9 mouse cellular contexts compared by ENCODE assay signal in genomic region chr6:108098171-108098845, GRCm38 (mm10). TPM values are rescaled to one million over a fixed set of nuclear protein-coding genes. Genes with fewer than 3 reads are reported as not detected.
DNase-seq lines count a peak whose midpoint lies in the region; ATAC-seq and TF ChIP-seq lines count a peak whose summit lies in the region.
"Had no signal": no experiment of that assay in that cellular context is flagged by ENCODE, and none has a peak within 500 bp of the region (broad histone marks: within the 10 kb centered on the region; RNA-seq: fewer than 3 reads in every experiment).

No protein-coding gene starts in this region.

- H3K79me2 ChIP-seq in CH12.LX (replicated peaks; ENCODE audit: control insufficient read depth, extremely low read depth, insufficient read depth, poor library complexity, severe bottlenecking) = no peaks in the 10 kb centered on the region

- TF ChIP-seq RAD21 in CH12.LX (IDR thresholded peaks at IDR 0.05; ENCODE audit: low read depth, low read length) = peak; percentile 99

- 19% methylated on average over 9 of the region's 9 CpGs for WGBS in hindbrain, embryonic 10.5 days
- whole genome bisulfite sequencing in lung, postnatal 0 days = 15% methylated on average over 9 of the region's 9 CpGs
- WGBS in thymus, adult 2 months = 8% methylated on average over 9 of the region's 9 CpGs

- H3K27ac ChIP-seq in CH12.LX (ENCODE audit: insufficient read depth, low read depth) = no peak overlapping the region
- H3K27ac ChIP-seq in hindbrain, embryonic 10.5 days = peak overlapping the region; percentile 50; the same call in 1 of the 2 replicates
- H3K27ac ChIP-seq in layer of hippocampus, adult 2 months = no peak overlapping the region
- H3K27ac ChIP-seq in lung, postnatal 0 days (ENCODE audit: low read length) = no peak overlapping the region
- no peak overlapping the region for H3K27ac ChIP-seq in thymus, adult 2 months (ENCODE audit: control insufficient read depth, insufficient read depth, low read length)
- H3K27ac ChIP-seq: embryonic facial prominence, embryonic 13.5 days had no signal

- in situ Hi-C loops in CH12.LX (cut with MboI; ENCODE audit: low pct_ligation_motif_present, low pct_unique_long_range_greater_than_20kb, low sequenced_read_pairs) = no loop called here

- H3K9ac ChIP-seq in CH12.LX (ENCODE audit: insufficient read depth, low read depth) = peak overlapping the region; percentile 40
- H3K9ac ChIP-seq in lung, postnatal 0 days (replicated peaks; ENCODE audit: low read depth) = no peak overlapping the region
- H3K9ac ChIP-seq: embryonic facial prominence, embryonic 13.5 days had no signal

- TF ChIP-seq CTCF in CH12.LX (conservative IDR thresholded peaks at IDR 0.05 in 1 of 2, IDR thresholded peaks at IDR 0.05 in 1 of 2; ENCODE audit: low read depth in 2 of 2, low read length in 2 of 2) = peak; percentile 32 to 95; a peak in 3 of 4 replicates
- TF ChIP-seq CTCF in layer of hippocampus, adult 2 months (conservative IDR thresholded peaks at IDR 0.05) = peak; percentile 92
- TF ChIP-seq CTCF in lung, postnatal 0 days (IDR thresholded peaks at IDR 0.05) = peak; percentile 83
- TF ChIP-seq CTCF in thymus, adult 2 months (IDR thresholded peaks at IDR 0.05; ENCODE audit: borderline replicate concordance, control insufficient read depth, extremely low read depth, insufficient read depth, low read length, poor library complexity) = no peak

- no peak for TF ChIP-seq POLR2A in CH12.LX (IDR thresholded peaks at IDR 0.05; ENCODE audit: low read depth, low read length)
- TF ChIP-seq POLR2A in thymus, adult 2 months (IDR thresholded peaks at IDR 0.05; ENCODE audit: control insufficient read depth, extremely low read depth, insufficient read depth, low read length, poor library complexity) = no peak

- peaks cover 2 to 10% of the 10 kb centered on the region in 2 experiments; a peak in 2 of 4 replicates for H3K4me1 ChIP-seq in CH12.LX (ENCODE audit: control insufficient read depth in 1 of 2, insufficient read depth in 2 of 2)
- peaks cover 7% of the 10 kb centered on the region; the same call in 1 of the 2 replicates for H3K4me1 ChIP-seq in hindbrain, embryonic 10.5 days (replicated peaks)
- H3K4me1 ChIP-seq in lung, postnatal 0 days (ENCODE audit: insufficient read depth, low read depth, low read length) = no peaks in the 10 kb centered on the region
- H3K4me1 ChIP-seq in thymus, adult 2 months (replicated peaks; ENCODE audit: control insufficient read depth, insufficient read depth, low read length) = no peaks in the 10 kb centered on the region

- H3K4me3 ChIP-seq in CH12.LX (replicated peaks in 1 of 3; ENCODE audit: low read depth in 2 of 3, low read length in 2 of 3, poor library complexity in 1 of 3) = no peak overlapping the region
- H3K4me3 ChIP-seq in hindbrain, embryonic 10.5 days = no peak overlapping the region
- H3K4me3 ChIP-seq in layer of hippocampus, adult 2 months = peak overlapping the region; percentile 38
- H3K4me3 ChIP-seq in lung, postnatal 0 days (ENCODE audit: low read depth, low read length) = no peak overlapping the region
- H3K4me3 ChIP-seq in thymus, adult 2 months (ENCODE audit: control insufficient read depth, insufficient read depth, low read length) = no peak overlapping the region
- H3K4me3 ChIP-seq: embryonic facial prominence, embryonic 13.5 days had no signal

- peak overlapping the region; percentile 55 for H3K4me2 ChIP-seq in CH12.LX (ENCODE audit: insufficient read depth, low read depth, poor library complexity, severe bottlenecking)
- H3K4me2 ChIP-seq in lung, postnatal 0 days (replicated peaks; ENCODE audit: low read depth, low read length) = no peak overlapping the region
- H3K4me2 ChIP-seq: embryonic facial prominence, embryonic 13.5 days had no signal

- peak; percentile 89 for DNase-seq in CH12.LX (ENCODE audit: extremely low read depth)
- peak; percentile 47 for DNase-seq in brain, embryonic 18.5 days (ENCODE audit: low read depth, low spot score)
- peak; percentile 78 for DNase-seq in forelimb bud, embryonic 11.5 days (ENCODE audit: low read depth, low spot score)
- DNase-seq in hindbrain, embryonic 10.5 days (ENCODE audit: low spot score) = peak; percentile 55
- peak; percentile 50 to 62 for DNase-seq in layer of hippocampus, adult 2 months (ENCODE audit: low spot score in 2 of 2)
- DNase-seq in lung, postnatal 0 days (ENCODE audit: low spot score) = peak; percentile 95
- DNase-seq in ovary, postnatal 10 days (ENCODE audit: low spot score) = peak; percentile 15
- peak; percentile 52 for DNase-seq in thymus, adult 2 months

- H3K27me3 ChIP-seq in CH12.LX (replicated peaks) = no peaks in the 10 kb centered on the region
- H3K27me3 ChIP-seq in hindbrain, embryonic 10.5 days (ENCODE audit: insufficient read depth, poor library complexity, severe bottlenecking) = no peaks in the 10 kb centered on the region
- no peaks in the 10 kb centered on the region for H3K27me3 ChIP-seq in lung, postnatal 0 days (replicated peaks; ENCODE audit: insufficient read depth, low read length)
- H3K27me3 ChIP-seq in thymus, adult 2 months (ENCODE audit: control insufficient read depth, insufficient read depth, low read length) = no peaks in the 10 kb centered on the region
- H3K27me3 ChIP-seq: embryonic facial prominence, embryonic 13.5 days had no signal

- peaks cover 0 to 8% of the 10 kb centered on the region in 2 experiments for H3K36me3 ChIP-seq in CH12.LX (replicated peaks in 1 of 2; ENCODE audit: control insufficient read depth in 1 of 2, insufficient read depth in 1 of 2, low read length in 1 of 2)
- no peaks in the 10 kb centered on the region for H3K36me3 ChIP-seq in hindbrain, embryonic 10.5 days
- H3K36me3 ChIP-seq in lung, postnatal 0 days (ENCODE audit: insufficient read depth, low read length) = no peaks in the 10 kb centered on the region
- H3K36me3 ChIP-seq in thymus, adult 2 months (ENCODE audit: control insufficient read depth, insufficient read depth, low read length) = no peaks in the 10 kb centered on the region
- H3K36me3 ChIP-seq: embryonic facial prominence, embryonic 13.5 days had no signal

- dilution Hi-C loops in CH12.LX (cut with MboI; ENCODE audit: extremely low pct_ligation_motif_present, extremely low pct_unique_long_range_greater_than_20kb, low sequenced_read_pairs) = no loop called here

- TF ChIP-seq EP300 in CH12.LX (IDR thresholded peaks at IDR 0.05; ENCODE audit: low read length) = no peak
- no peak for TF ChIP-seq EP300 in lung, postnatal 0 days (IDR thresholded peaks at IDR 0.05)

- no peaks in the 10 kb centered on the region for H3K9me3 ChIP-seq in CH12.LX (replicated peaks; ENCODE audit: low read length)
- H3K9me3 ChIP-seq in hindbrain, embryonic 10.5 days = no peaks in the 10 kb centered on the region
- H3K9me3 ChIP-seq in lung, postnatal 0 days (ENCODE audit: low read length) = no peaks in the 10 kb centered on the region
- H3K9me3 ChIP-seq: embryonic facial prominence, embryonic 13.5 days had no signal

- peak; percentile 84 for ATAC-seq in lung, postnatal 0 days

TF ChIP-seq in CH12.LX, 34 proteins besides CTCF, POLR2A, EP300 and RAD21 (continues in another document):
- TF ChIP-seq KAT2A (IDR thresholded peaks at IDR 0.05; ENCODE audit: insufficient replicate concordance, low read length) = no peak
- no peak for TF ChIP-seq TCF12 (IDR thresholded peaks at IDR 0.05; ENCODE audit: low read depth, low read length)
- no peak for TF ChIP-seq MAFK (IDR thresholded peaks at IDR 0.05; ENCODE audit: insufficient replicate concordance, low read length)
- TF ChIP-seq ZKSCAN1 (IDR thresholded peaks at IDR 0.05; ENCODE audit: borderline replicate concordance, low read depth, low read length) = no peak
- peak; percentile 81 for TF ChIP-seq MYC (IDR thresholded peaks at IDR 0.05; ENCODE audit: low read depth, low read length)
- TF ChIP-seq ETS1 (conservative IDR thresholded peaks at IDR 0.05; ENCODE audit: low read depth, low read length) = no peak
- TF ChIP-seq E2F4 (IDR thresholded peaks at IDR 0.05; ENCODE audit: insufficient replicate concordance, low read depth, low read length) = no peak
- TF ChIP-seq MAZ (IDR thresholded peaks at IDR 0.05; ENCODE audit: low read depth, low read length) = no peak
- no peak for TF ChIP-seq JUND (conservative IDR thresholded peaks at IDR 0.05; ENCODE audit: low read depth, low read length)
- TF ChIP-seq MAX (IDR thresholded peaks at IDR 0.05; ENCODE audit: low read length) = no peak
- TF ChIP-seq CHD1 (IDR thresholded peaks at IDR 0.05; ENCODE audit: low read depth, low read length) = no peak
- no peak for TF ChIP-seq GABPA (IDR thresholded peaks at IDR 0.05; ENCODE audit: insufficient replicate concordance, low read depth, low read length)
- no peak for TF ChIP-seq USF1 (IDR thresholded peaks at IDR 0.05; ENCODE audit: low read depth, low read length)
- TF ChIP-seq HCFC1 (IDR thresholded peaks at IDR 0.05; ENCODE audit: low read depth, low read length) = no peak
- TF ChIP-seq CHD2 (IDR thresholded peaks at IDR 0.05; ENCODE audit: low read length) = no peak
- peak; percentile 83 for TF ChIP-seq ELF1 (IDR thresholded peaks at IDR 0.05; ENCODE audit: low read depth, low read length)
- no peak for TF ChIP-seq NRF1 (IDR thresholded peaks at IDR 0.05; ENCODE audit: low read depth, low read length)
- TF ChIP-seq SIN3A (IDR thresholded peaks at IDR 0.05; ENCODE audit: low read length) = peak; percentile 76; the same call in 1 of the 2 replicates
- TF ChIP-seq USF2 (conservative IDR thresholded peaks at IDR 0.05; ENCODE audit: low read depth, low read length) = no peak
- no peak for TF ChIP-seq POLR2AphosphoS2 (IDR thresholded peaks at IDR 0.05; ENCODE audit: low read depth, low read length)
- TF ChIP-seq MEF2A (IDR thresholded peaks at IDR 0.05; ENCODE audit: borderline replicate concordance, low read depth, low read length) = peak; percentile 32; the same call in 1 of the 2 replicates
- TF ChIP-seq BHLHE40 (IDR thresholded peaks at IDR 0.05; ENCODE audit: low read depth, low read length) = peak; percentile 46; the same call in 1 of the 2 replicates
- TF ChIP-seq JUN (IDR thresholded peaks at IDR 0.05; ENCODE audit: insufficient read depth, low read depth, low read length) = no peak
- peak; percentile 93 for TF ChIP-seq ZC3H11A (IDR thresholded peaks at IDR 0.05; ENCODE audit: low read depth, low read length)
- TF ChIP-seq SMC3 (IDR thresholded peaks at IDR 0.05; ENCODE audit: low read depth, low read length) = peak; percentile 94
- no peak for TF ChIP-seq TBP (conservative IDR thresholded peaks at IDR 0.05; ENCODE audit: low read depth, low read length)

RNA-seq across cellular contexts. Expression of gene Setmar, which starts 33.5 kb away (rescaled TPM):
- total RNA-seq in CH12.LX (2012; rRNA removed) (1.2 and 1.4 TPM in 2 replicates), CH12.LX (2014; rRNA removed) (2.9 and 3.5 TPM in 2 replicates)
- polyA plus RNA-seq in CH12.LX (2012; ENCODE audit: insufficient read length, low read depth) = 2.1 TPM in 2 replicates
- 7.6 and 7.7 TPM in 2 replicates for polyA plus RNA-seq in hindbrain, embryonic 10.5 days (2016; fragmentation: Nextera tagmentation; extraction: Ambion mirVana)
- 1 to 10 TPM; 7.6 to 9.0 TPM for total RNA-seq in layer of hippocampus, adult 2 months (2021)
- polyA plus RNA-seq in lung, postnatal 0 days (2015; fragmentation: Nextera tagmentation; extraction: Ambion mirVana) = 5.3 and 6.6 TPM in 2 replicates
- polyA plus RNA-seq in thymus, adult 2 months (2012; rRNA removed) = 2.7 TPM in 2 replicates

Comparison
In these comparisons a context has a peak if more than half of its experiments do, and no peak if none do; other contexts are left out.
1. DNase-seq: peak in every context shown above with its lines; median percentile 95 in lung, postnatal 0 days; 89 in CH12.LX; 78 in forelimb bud, embryonic 11.5 days; 56 in layer of hippocampus, adult 2 months; 55 in hindbrain, embryonic 10.5 days; 52 in thymus, adult 2 months; 47 in brain, embryonic 18.5 days; 15 in ovary, postnatal 10 days.